Mouse (Mus musculus) intestine, embryonic 15.5 days (tissue): ENCODE results near the gene Nsd2. TPM values are rescaled to one million over a fixed set of nuclear protein-coding genes. Genes with fewer than 3 reads are reported as not detected.

Source experiments
- ATAC-seq: fragments of 200-750 bp; cut with Nextera tagmentation; 2 replicates; pipeline ENCODE4 v1.8.0; 2017; ENCODE audit warnings: moderate TSS enrichment, moderate library complexity
- H3K27ac ChIP-seq: fragments of 300-500 bp; sonication (generic); 2 replicates; pipeline ENCODE4 v1.5.1; 2015; ENCODE audit warnings: mild to moderate bottlenecking, inconsistent platforms
- H3K27me3 ChIP-seq: fragments of 300-500 bp; sonication (generic); replicated peaks from 2 replicates; pipeline ENCODE4 v1.6.1; 2015; ENCODE audit warnings: inconsistent platforms
- H3K36me3 ChIP-seq: fragments of 300-500 bp; sonication (generic); 2 replicates; pipeline ENCODE4 v1.6.1; 2015; ENCODE audit warnings: inconsistent platforms
- H3K4me1 ChIP-seq: fragments of 300-500 bp; sonication (generic); replicated peaks from 2 replicates; pipeline ENCODE4 v1.6.1; 2015; ENCODE audit warnings: inconsistent platforms
- H3K4me2 ChIP-seq: fragments of 300-500 bp; sonication (generic); replicated peaks from 2 replicates; pipeline ENCODE4 v1.6.1; 2015; ENCODE audit warnings: mild to moderate bottlenecking, inconsistent platforms
- H3K4me3 ChIP-seq: fragments of 300-500 bp; sonication (generic); replicated peaks from 2 replicates; pipeline ENCODE4 v1.5.1; 2015; ENCODE audit warnings: inconsistent platforms
- H3K9ac ChIP-seq: fragments of 300-500 bp; sonication (generic); 2 replicates; pipeline ENCODE4 v1.6.1; 2015; ENCODE audit warnings: inconsistent platforms
- H3K9me3 ChIP-seq: fragments of 300-500 bp; sonication (generic); 2 replicates; pipeline ENCODE4 v1.6.1; 2016; ENCODE audit warnings: inconsistent platforms
- WGBS: fragments of 180-500 bp; shearing (Covaris S2); methylation state at CpG from one replicate; pipeline ENCODE4 v1.1.7; 2015; 5-methylcytosine and 5-hydroxymethylcytosine counted together
- polyA plus RNA-seq: library from polyadenylated mRNA; unstranded; fragments of >200 nt; fragmentation: Nextera tagmentation; extraction: Ambion mirVana; gene quantifications from 2 replicates; pipeline ENCODE4 v1.2.1, GENCODE M21; 2015

Nsd2 gene
- 38.8 and 41.3 TPM in 2 replicates for polyA plus RNA-seq

DNA sequence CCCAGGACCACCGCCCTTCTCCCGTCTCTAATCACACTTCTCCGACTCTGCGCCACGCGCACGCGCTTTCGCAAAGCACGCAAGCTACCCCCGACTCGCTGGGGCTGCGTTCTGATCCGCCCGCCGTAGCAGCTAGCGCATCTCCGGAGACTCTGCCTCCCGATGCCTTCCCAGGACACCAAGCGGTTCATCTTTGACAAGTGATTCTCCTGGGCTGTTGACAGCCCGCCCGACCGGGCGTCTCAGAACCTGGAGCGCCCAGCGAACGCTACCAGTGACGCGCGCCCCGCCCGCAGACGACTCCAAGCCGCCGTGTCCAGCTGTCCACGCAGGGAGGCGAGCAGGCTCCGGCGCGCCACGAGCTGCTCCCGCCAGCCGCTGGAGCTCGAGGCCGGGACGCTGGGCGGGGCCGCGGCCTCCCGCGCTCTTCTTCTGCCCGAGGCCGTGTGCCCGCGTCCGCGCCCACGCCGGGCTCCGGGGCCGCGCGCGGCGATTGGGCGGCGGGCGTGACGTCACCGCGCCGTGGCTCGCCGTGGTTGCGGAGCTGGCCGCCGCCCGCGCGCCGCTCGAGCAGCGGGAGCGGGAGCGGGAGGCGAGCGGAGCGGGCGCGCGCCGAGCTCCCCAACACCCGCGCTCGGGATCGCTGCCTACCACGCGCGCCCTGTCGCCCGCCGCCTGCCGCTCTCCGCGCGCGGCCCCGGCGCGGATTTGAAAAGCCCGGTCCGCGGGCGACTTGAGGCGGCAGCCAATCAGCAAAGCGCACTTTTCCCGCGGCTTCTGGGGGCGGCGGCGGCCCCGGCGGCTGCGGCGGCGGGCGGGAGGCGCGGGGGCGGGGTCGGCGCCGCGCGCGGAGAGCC lies at the start of gene Nsd2:
Nsd2 (plus strand) TSS at position 850 of the 857 bp plus-strand sequence.
- ATAC-seq: peak; percentile 85
- Histone ChIP-seq H3K4me2 (peak within 1 kb of the TSS; percentile 85), H3K36me3 (no peaks in the 10 kb centered on the region), H3K9me3 (no peaks in the 10 kb centered on the region), H3K4me3 (peak within 1 kb of the TSS; percentile 99), H3K27ac (peak within 1 kb of the TSS; percentile 97), H3K27me3 (no peaks in the 10 kb centered on the region), H3K4me1 (peaks cover 26% of the 10 kb centered on the region), H3K9ac (peak within 1 kb of the TSS; percentile 100)
- under 1% methylated on average over 129 of the region's 136 CpGs for WGBS

DNA sequence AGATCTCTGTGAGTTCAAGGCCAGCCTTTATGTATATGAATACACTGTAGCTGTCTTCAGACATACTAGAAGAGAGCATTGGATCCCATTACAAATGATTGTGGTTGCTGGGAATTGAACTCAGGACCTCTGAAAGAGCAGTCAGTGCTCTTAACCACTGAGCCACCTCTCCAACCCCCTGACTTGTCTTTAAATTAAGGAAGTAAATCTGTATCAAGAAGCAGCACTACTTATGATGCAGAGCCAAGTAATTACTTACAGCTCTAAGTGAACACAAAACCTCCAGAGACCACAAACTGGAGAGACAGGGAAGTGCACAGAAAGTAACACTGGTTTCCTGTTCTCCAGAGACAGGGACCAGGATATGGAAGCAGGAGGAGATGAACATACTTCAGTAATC lies 43.3 kb upstream of the Nsd2 start:
- no peak for ATAC-seq
- Histone ChIP-seq H3K36me3 (peaks cover 10% of the 10 kb centered on the region; the same call in 1 of the 2 replicates), H3K4me1 (peaks cover 6% of the 10 kb centered on the region), H3K4me3 (no peak overlapping the region), H3K27ac (no peak overlapping the region), H3K9ac (no peak overlapping the region), H3K9me3 (no peaks in the 10 kb centered on the region), H3K27me3 (no peaks in the 10 kb centered on the region), H3K4me2 (no peak overlapping the region)

DNA sequence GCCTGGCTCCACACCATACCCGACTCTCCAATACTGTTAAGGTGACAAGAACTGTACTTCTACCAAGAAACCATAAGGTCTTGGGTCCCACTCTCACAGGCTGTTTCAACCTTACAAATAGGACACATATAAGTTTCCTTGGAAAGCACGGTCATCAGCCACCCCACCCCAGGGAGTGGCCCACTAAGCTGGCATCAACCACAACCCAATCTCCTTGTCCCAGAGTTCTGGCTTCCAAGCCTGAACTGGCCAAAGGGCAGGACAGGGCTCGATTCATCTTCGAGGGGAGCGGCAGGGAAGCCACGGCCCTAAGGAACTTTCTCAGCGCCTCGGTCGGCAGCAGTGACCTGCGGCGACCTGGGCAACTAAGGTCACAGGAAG lies 38.6 kb upstream of the Nsd2 start:
- ATAC-seq: no peak; the same call in 1 of the 2 replicates
- Histone ChIP-seq H3K27me3 (no peaks in the 10 kb centered on the region), H3K4me3 (peak overlapping the region; percentile 97), H3K4me2 (peak overlapping the region; percentile 88), H3K36me3 (0 out of 2 replicates have a peak, but pooled peaks cover 6% of the 10 kb centered on the region), H3K9me3 (no peaks in the 10 kb centered on the region), H3K9ac (peak overlapping the region; percentile 92), H3K27ac (peak overlapping the region; percentile 51), H3K4me1 (peaks cover 10% of the 10 kb centered on the region)
- 3% methylated on average over 11 of the region's 11 CpGs for WGBS

DNA sequence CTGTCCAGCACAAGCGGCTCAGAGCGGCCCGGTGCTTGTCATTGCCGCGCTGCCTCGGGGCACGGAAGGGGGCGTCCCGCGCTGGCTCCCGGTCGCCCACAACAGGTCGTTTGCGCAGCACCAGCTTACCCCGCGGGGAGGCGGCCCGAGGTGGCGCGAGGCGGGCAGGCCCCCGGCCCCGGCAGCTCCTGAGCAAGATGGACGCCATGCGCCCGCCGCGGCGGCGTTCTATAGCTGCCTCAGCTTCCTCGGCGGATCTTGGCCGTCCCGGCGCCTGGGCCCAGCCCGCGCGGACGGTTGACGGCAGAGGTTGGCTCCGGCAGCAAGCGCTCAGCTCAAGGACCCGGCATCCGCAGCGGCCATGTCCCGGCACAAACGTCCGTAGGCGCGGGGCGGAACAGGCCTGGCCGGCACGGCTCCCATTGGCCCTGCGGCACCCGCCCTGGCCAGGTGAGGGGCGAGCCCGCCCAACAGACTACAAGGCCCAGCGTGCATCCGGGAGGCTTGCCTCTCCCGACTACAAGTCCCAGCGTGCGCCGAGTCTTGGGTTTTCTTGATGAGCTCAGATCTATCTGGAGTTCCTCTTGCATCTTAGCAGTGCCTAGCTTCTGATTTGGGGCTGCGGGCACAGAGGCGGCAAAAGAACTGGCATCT lies 38.1 kb upstream of the Nsd2 start, which contains the start of gene Letm1:
Letm1 (minus strand) TSS at position 473 of the 654 bp plus-strand sequence.
- H3K9me3 ChIP-seq: no peaks in the 10 kb centered on the region
- peak; percentile 100 for ATAC-seq

DNA sequence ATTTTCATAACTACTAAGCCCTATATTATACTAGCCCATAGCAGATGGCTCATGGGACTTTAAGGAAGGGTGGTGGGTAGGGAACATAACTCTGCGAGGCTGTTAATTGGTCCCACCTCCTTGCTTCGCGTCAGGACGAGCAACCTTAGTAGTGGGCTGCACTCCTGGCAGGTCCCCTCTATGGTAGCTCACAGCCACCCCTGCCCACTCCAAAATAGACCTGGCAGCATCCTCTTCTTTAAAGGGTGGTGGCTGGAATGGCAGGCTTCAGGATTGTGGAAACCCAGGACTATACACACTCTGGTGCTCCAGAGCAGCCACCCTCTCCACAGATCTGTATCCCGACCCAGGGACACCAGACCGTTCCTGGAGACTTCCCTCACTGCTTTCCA lies 37.5 kb upstream of the Nsd2 start:
- WGBS: 6% methylated on average over 6 of the region's 6 CpGs
- H3K27me3 ChIP-seq: no peaks in the 10 kb centered on the region
- no peak overlapping the region for H3K27ac ChIP-seq
- ATAC-seq: peak; percentile 71
- H3K4me3 ChIP-seq: peak overlapping the region; percentile 97
- peaks cover 10% of the 10 kb centered on the region for H3K4me1 ChIP-seq
- H3K9ac ChIP-seq: peak overlapping the region; percentile 92
- peak overlapping the region; percentile 88 for H3K4me2 ChIP-seq
- no peaks in the 10 kb centered on the region for H3K9me3 ChIP-seq
- H3K36me3 ChIP-seq: no peaks in the 10 kb centered on the region

More for the DNA sequence above, 38.1 kb upstream of the Nsd2 start, which contains the start of gene Letm1:
- peak within 1 kb of the TSS; percentile 51 for H3K27ac ChIP-seq
- H3K27me3 ChIP-seq: no peaks in the 10 kb centered on the region
- peak within 1 kb of the TSS; percentile 97 for H3K4me3 ChIP-seq
- 0 out of 2 replicates have a peak, but pooled peaks cover 3% of the 10 kb centered on the region for H3K36me3 ChIP-seq
- H3K4me1 ChIP-seq: peaks cover 10% of the 10 kb centered on the region
- H3K4me2 ChIP-seq: peak within 1 kb of the TSS; percentile 88
- under 1% methylated on average over 65 of the region's 65 CpGs for WGBS
- H3K9ac ChIP-seq: peak within 1 kb of the TSS; percentile 92

DNA sequence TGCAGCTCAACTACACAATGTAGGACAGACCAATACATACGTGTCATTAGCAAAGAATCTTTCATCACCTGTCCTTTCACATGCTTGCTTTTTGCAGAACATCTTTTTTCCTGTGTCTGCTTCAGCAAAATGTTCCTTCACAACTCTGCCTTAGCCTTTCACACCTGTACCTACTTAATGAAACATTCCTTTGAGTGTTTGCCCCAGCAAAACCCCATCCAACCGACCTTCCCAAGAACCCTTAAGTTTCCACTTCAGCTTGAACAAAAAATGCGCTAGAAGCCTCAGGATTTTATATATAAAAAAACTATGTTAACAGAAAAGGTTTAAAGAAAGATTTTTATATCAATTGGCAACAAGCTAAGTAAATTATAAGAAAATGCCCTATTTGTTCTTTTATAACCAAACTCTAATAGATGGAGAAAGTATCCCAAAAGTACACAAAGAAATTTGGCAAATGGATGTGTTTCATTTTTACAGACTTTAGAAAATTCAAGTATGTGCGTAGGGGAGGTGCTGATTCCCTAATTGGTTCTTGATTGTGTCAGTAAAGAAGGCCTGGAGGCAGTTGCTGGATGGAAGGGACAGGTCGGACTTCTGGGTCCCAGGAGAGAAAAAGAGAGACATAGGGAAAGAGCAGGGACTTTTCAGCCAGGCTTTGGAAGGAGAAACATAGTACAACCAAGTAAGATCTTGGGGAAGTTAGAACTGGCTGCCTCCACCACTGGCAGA lies 28.4 kb upstream of the Nsd2 start:
- H3K4me3 ChIP-seq: no peak overlapping the region
- H3K36me3 ChIP-seq: no peaks in the 10 kb centered on the region
- no peak overlapping the region for H3K27ac ChIP-seq
- no peak overlapping the region for H3K9ac ChIP-seq
- H3K4me1 ChIP-seq: no peaks in the 10 kb centered on the region
- H3K4me2 ChIP-seq: no peak overlapping the region
- no peaks in the 10 kb centered on the region for H3K27me3 ChIP-seq
- ATAC-seq: no peak
- 81% methylated on average over 5 of the region's 5 CpGs for WGBS
- H3K9me3 ChIP-seq: no peaks in the 10 kb centered on the region

DNA sequence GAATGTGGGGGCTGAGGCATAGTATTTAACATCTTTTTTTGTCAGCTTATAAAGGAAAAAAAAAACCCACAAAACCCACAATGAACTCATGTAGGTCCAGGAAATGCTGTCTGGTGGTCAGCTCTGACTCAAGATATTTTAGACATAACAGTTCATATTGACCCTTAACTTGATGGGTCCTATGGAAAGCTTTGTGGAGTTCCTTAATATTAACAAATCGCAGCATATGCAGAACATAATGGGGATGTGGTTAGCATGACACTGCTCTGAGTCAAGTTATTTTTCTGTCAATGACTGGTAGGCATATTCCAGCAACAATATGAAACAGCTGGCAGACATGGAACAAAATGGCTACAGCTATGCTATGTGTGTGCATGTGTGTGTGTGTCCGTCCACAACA lies 17.2 kb upstream of the Nsd2 start:
- H3K36me3 ChIP-seq: no peaks in the 10 kb centered on the region
- no peak for ATAC-seq
- H3K4me1 ChIP-seq: no peaks in the 10 kb centered on the region
- WGBS: 90% methylated on average over 2 of the region's 2 CpGs
- no peak overlapping the region for H3K4me2 ChIP-seq
- H3K4me3 ChIP-seq: no peak overlapping the region
- H3K27me3 ChIP-seq: no peaks in the 10 kb centered on the region
- H3K27ac ChIP-seq: no peak overlapping the region
- H3K9me3 ChIP-seq: no peaks in the 10 kb centered on the region
- no peak overlapping the region for H3K9ac ChIP-seq

DNA sequence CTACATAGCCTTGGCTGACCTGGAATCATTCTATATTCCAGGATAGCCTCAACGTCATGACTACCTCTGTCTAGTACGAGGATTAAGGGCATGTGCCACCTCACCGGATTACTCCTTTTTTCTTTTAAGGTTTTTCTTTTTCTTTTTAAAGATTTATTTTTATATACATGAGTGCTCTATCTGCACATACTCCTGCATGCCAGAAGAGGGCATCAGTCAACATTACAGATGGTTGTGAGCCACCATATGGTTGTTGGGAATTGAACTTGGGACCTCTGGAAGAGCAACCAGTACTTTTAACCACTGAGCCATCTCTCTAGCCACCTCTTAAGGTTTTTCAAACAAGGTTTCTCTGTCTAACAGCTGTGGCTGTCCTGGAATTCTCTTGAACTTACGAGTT lies 9.0 kb upstream of the Nsd2 start:
- Histone ChIP-seq H3K27me3 (no peaks in the 10 kb centered on the region), H3K4me2 (no peak overlapping the region), H3K9ac (no peak overlapping the region), H3K9me3 (no peaks in the 10 kb centered on the region), H3K36me3 (no peaks in the 10 kb centered on the region), H3K4me1 (no peaks in the 10 kb centered on the region), H3K27ac (no peak overlapping the region), H3K4me3 (no peak overlapping the region)
- no peak for ATAC-seq
- 84% methylated on average over 4 of the region's 4 CpGs for WGBS

DNA sequence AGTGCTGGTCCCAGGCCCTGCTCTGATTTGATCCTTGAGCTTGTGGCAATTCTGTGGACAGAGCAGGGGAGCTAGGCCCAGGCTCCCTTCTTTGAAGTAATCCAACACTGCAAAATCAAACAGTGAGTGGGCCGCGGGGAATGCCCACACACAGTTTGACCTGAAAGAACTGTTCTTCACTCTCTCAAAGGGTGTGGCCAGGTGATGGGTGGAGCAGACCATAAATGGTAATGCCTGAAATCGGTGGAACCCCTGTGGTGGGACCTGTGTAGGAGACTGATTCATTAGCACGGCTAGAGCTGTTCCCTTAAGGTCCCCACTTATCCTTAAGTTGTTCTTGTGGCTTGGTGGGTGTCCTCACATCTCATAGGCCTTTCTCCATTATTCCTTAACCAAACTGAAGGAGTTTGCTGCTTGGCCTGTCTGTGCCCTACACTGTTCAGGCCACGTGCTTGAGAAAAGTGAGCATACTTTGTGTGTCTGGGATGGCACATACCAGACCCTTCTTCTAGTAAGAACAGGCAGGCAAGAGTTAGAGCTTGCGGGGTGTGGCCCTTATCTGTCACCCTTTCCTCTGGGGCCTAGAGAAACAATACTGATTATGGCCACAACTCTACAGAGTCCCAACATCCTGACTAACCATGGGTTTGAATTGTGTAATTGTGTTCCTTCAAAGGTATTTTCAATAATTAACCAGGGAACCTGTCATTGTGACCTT lies 4.4 kb upstream of the Nsd2 start:
- peak overlapping the region; percentile 48 for H3K27ac ChIP-seq
- peak; percentile 59 for ATAC-seq
- WGBS: 52% methylated on average over 6 of the region's 6 CpGs

DNA sequence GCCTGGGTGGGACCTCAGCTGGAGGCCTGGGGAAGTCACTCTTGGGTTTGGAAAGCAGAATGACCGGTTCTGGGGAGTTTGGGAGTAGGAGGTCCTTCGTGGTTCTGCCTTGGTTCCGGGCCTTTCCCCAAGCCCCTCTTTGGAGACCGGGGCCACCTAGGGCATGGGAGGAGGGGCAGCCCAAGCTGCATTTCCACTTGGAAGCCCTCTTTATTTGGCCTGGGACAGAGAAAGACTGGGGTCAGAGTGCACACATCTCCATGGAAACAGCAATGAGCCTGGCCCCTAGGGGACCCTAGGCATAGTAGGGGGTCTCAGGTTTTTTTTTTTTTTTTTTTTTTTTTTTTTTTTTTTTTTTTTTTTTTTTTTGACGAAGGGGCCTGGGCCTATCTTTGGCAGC lies 2.4 kb upstream of the Nsd2 start:
- no peak for ATAC-seq
- Histone ChIP-seq H3K27ac (no peak overlapping the region; the same call in 1 of the 2 replicates), H3K9me3 (no peaks in the 10 kb centered on the region), H3K4me3 (no peak overlapping the region), H3K4me1 (peaks cover 21% of the 10 kb centered on the region), H3K9ac (no peak overlapping the region), H3K36me3 (no peaks in the 10 kb centered on the region), H3K27me3 (no peaks in the 10 kb centered on the region), H3K4me2 (no peak overlapping the region; the same call in 1 of the 2 replicates)
- 33% methylated on average over 5 of the region's 5 CpGs for WGBS

More for the DNA sequence above, 4.4 kb upstream of the Nsd2 start:
- Histone ChIP-seq H3K27me3 (no peaks in the 10 kb centered on the region), H3K36me3 (no peaks in the 10 kb centered on the region), H3K4me1 (peaks cover 16% of the 10 kb centered on the region), H3K9me3 (no peaks in the 10 kb centered on the region), H3K9ac (no peak overlapping the region), H3K4me3 (no peak overlapping the region), H3K4me2 (no peak overlapping the region)

DNA sequence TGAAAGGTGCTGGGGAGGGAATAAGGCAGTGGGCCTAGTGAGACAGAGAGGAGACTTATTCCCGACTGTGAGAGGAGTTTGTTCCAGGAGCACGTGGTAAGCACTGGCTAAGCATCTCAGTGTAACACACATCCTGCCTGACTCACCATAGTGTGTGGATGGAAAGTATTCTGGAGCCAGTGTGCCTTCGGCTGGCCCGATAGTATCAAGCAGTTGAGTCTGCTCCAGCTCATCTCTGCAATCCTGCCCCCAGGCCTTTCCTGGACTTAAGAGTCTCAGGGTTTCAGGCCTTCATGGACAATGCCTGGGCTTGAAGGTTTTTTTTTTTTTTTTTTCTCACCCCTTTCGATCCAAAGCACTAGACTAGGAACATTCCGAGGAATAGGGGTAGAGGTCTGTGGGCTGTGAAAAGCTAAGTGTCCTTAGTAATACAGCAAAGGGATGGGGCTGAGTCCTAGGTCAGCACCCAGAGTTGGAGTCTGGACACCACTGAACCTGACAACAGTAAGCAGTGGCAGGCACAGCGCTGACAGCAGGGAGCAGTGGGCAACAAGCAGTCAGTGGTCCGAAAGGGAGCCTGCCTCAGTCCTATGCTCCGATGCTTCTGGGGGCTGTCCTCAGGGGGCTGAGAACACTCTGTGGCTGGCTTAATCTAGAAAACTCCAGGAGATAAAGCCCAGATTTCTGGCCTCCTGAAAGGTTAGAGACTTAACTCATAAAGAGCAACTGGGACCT lies 1.2 kb upstream of the Nsd2 start:
- Histone ChIP-seq H3K27ac (peak overlapping the region; percentile 95), H3K9me3 (no peaks in the 10 kb centered on the region), H3K4me2 (peak overlapping the region; percentile 85), H3K36me3 (no peaks in the 10 kb centered on the region), H3K27me3 (no peaks in the 10 kb centered on the region), H3K4me1 (peaks cover 26% of the 10 kb centered on the region), H3K9ac (peak overlapping the region; percentile 100), H3K4me3 (peak overlapping the region; percentile 99)
- ATAC-seq: peak; percentile 3; the same call in 1 of the 2 replicates
- 18% methylated on average over 9 of the region's 9 CpGs for WGBS
